Mouse (Mus musculus): ENCODE measurements around the gene Ticrr. TPM values are rescaled to one million over a fixed set of nuclear protein-coding genes. Genes with fewer than 3 reads are reported as not detected.

The Ticrr gene
- total and polyA plus RNA-seq, 3 experiments: 10.6 to 55.6 (median 23.8) TPM

DNA sequence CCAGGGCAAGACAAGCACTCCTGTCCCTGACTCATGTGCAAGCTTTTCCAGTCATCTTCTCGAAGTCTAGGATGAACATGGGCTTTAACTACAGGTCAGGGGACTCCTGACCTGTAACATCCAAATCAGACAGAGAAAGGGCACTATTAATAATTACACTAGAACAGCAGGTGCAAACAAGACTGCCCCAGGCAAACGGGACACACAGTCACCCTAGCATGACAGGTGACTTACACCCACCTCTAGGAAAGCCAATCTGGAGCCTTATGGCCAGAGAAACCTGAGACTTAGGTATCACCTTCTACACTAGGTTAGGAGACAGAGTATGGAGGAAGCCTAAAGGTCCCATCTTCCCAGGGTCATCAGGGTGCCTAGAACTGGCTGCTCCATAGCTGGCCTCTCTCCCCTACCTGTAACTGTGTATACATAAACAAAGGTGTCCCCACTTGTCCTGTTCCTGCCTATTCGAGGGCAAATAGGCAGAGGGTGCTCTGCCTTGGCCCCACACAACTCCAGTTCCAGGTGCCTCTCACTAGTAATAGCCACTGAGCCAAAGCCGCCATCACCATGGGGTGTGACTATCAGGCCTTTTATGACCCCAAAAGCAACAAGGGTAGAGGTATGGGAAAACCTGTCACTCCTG, 31.6 kb upstream of the Ticrr start:
- TF ChIP-seq UBTF (IDR thresholded peaks at IDR 0.05; ENCODE audit: borderline replicate concordance, insufficient read depth, low read depth, low read length) (no peak), MAX (IDR thresholded peaks at IDR 0.05; ENCODE audit: low read length) (no peak), ZC3H11A (IDR thresholded peaks at IDR 0.05; ENCODE audit: low read depth, low read length) (no peak), NRF1 (IDR thresholded peaks at IDR 0.05; ENCODE audit: insufficient read depth, low read depth, low read length, poor library complexity, severe bottlenecking) (no peak), MAFK (IDR thresholded peaks at IDR 0.05; ENCODE audit: borderline replicate concordance, low read depth, low read length) (no peak), MXI1 (IDR thresholded peaks at IDR 0.05; ENCODE audit: low read depth, low read length) (no peak), ZMIZ1 (IDR thresholded peaks at IDR 0.05; ENCODE audit: low read depth, low read length) (no peak), TCF12 (IDR thresholded peaks at IDR 0.05; ENCODE audit: low read depth, low read length) (no peak), KAT2A (conservative IDR thresholded peaks at IDR 0.05; ENCODE audit: low read depth, low read length) (no peak), ETS1 (IDR thresholded peaks at IDR 0.05; ENCODE audit: low read depth, low read length) (no peak), TAL1 (IDR thresholded peaks at IDR 0.05; ENCODE audit: low read length) (no peak), SIN3A (IDR thresholded peaks at IDR 0.05; ENCODE audit: low read length) (no peak), EP300 (IDR thresholded peaks at IDR 0.05; ENCODE audit: low read depth in 1 of 2, low read length in 2 of 2) (no peak), GABPA (IDR thresholded peaks at IDR 0.05; ENCODE audit: low read depth, low read length) (no peak), SMC3 (IDR thresholded peaks at IDR 0.05; ENCODE audit: low read depth, low read length) (no peak), BHLHE40 (IDR thresholded peaks at IDR 0.05; ENCODE audit: borderline replicate concordance, low read depth, low read length) (no peak), MEF2A (IDR thresholded peaks at IDR 0.05; ENCODE audit: extremely low read depth, insufficient replicate concordance, low read depth, low read length, poor library complexity, severe bottlenecking) (no peak)
- no peak overlapping the region for H3K27ac ChIP-seq (ENCODE audit: control insufficient read depth, low read depth, low read length)
- H3K9ac ChIP-seq (ENCODE audit: control insufficient read depth, low read depth, low read length, poor library complexity, severe bottlenecking): no peak overlapping the region
- H3K79me2 ChIP-seq (ENCODE audit: control insufficient read depth, insufficient read depth, low read length, poor library complexity): no peaks in the 10 kb centered on the region
- H3K36me3 ChIP-seq (ENCODE audit: control insufficient read depth in 1 of 2, insufficient read depth in 2 of 2, low read length in 2 of 2): no peaks in the 10 kb centered on the region
- peaks cover 12 to 27% of the 10 kb centered on the region in 2 experiments for H3K27me3 ChIP-seq (ENCODE audit: control insufficient read depth in 1 of 2, insufficient read depth in 2 of 2, low read length in 2 of 2)
- no peak overlapping the region for H3K4me3 ChIP-seq (ENCODE audit: control insufficient read depth in 1 of 2, insufficient read depth in 1 of 2, low read depth in 2 of 2, low read length in 2 of 2)
- H3K9me3 ChIP-seq (replicated peaks; ENCODE audit: insufficient read depth, low read length): no peaks in the 10 kb centered on the region
- DNase-seq (ENCODE audit: low read depth, low spot score): no peak
- H3K4me1 ChIP-seq (ENCODE audit: control insufficient read depth in 1 of 2, insufficient read depth in 2 of 2, low read length in 2 of 2): no peaks in the 10 kb centered on the region

GRCm38 (mm10) chr7:79631773-79632348, 28.1 kb upstream of the Ticrr start:
- Histone ChIP-seq H3K4me1 (ENCODE audit: control insufficient read depth in 1 of 2, insufficient read depth in 2 of 2, low read length in 2 of 2) (no peaks in the 10 kb centered on the region), H3K27ac (ENCODE audit: control insufficient read depth, low read depth, low read length) (no peak overlapping the region), H3K9me3 (replicated peaks; ENCODE audit: insufficient read depth, low read length) (no peaks in the 10 kb centered on the region), H3K36me3 (ENCODE audit: control insufficient read depth in 1 of 2, insufficient read depth in 2 of 2, low read length in 2 of 2) (no peaks in the 10 kb centered on the region), H3K27me3 (ENCODE audit: control insufficient read depth in 1 of 2, insufficient read depth in 2 of 2, low read length in 2 of 2) (peaks cover 21 to 39% of the 10 kb centered on the region in 2 experiments), H3K4me3 (ENCODE audit: control insufficient read depth in 1 of 2, insufficient read depth in 1 of 2, low read depth in 2 of 2, low read length in 2 of 2) (no peak overlapping the region), H3K9ac (ENCODE audit: control insufficient read depth, low read depth, low read length, poor library complexity, severe bottlenecking) (no peak overlapping the region), H3K79me2 (ENCODE audit: control insufficient read depth, insufficient read depth, low read length, poor library complexity) (no peaks in the 10 kb centered on the region)
- TF ChIP-seq E2F4 (IDR thresholded peaks at IDR 0.05; ENCODE audit: borderline replicate concordance, low read depth, low read length) (no peak), MAZ (IDR thresholded peaks at IDR 0.05; ENCODE audit: low read depth, low read length) (no peak), NRF1 (IDR thresholded peaks at IDR 0.05; ENCODE audit: insufficient read depth, low read depth, low read length, poor library complexity, severe bottlenecking) (no peak), ZNF384 (IDR thresholded peaks at IDR 0.05; ENCODE audit: low read depth, low read length) (no peak), MEF2A (IDR thresholded peaks at IDR 0.05; ENCODE audit: extremely low read depth, insufficient replicate concordance, low read depth, low read length, poor library complexity, severe bottlenecking) (no peak)
- no peak for DNase-seq (ENCODE audit: low read depth, low spot score)
